Mouse (Mus musculus) left cerebral cortex, postnatal 25 days (tissue): ENCODE results near the gene Wbp2. TPM values are rescaled to one million over a fixed set of nuclear protein-coding genes. Genes with fewer than 3 reads are reported as not detected.
A peak's percentile ranks its signal among the peaks of the same experiment; 100 is the strongest.

Experiments
- DNase-seq, 2 experiments: peaks; one replicate each; pipeline ENCODE4 v3.0.0; 2022; ENCODE audit warnings: low spot score in 2 of 2, mixed read lengths in 1 of 2
- intact Hi-C: fragments of 180-260 bp; cut with DNase I; formaldehyde crosslinking; loops from one replicate; pipeline ENCODE4 v1.15.1; 2025
- total RNA-seq, 2 experiments: library from RNA; stranded (reverse); gene quantifications; 2 replicates each; pipeline ENCODE4 v1.2.3; 2021

Gene Wbp2
- total RNA-seq, 2 experiments from 2014 or later = 342 to 363 TPM

GRCm38 (mm10) chr11:116045173-116045572 is 41.6 kb downstream of the Wbp2 start:
- intact Hi-C loops = no loop called here
- DNase-seq = no peak

- intact Hi-C loops = no loop called here
- no peak for DNase-seq
Measured at GRCm38 (mm10) chr11:116043286-116043685, 43.5 kb downstream of the Wbp2 start.

GRCm38 (mm10) chr11:116042372-116043138 is 44.2 kb downstream of the Wbp2 start:
- no peak for DNase-seq
- intact Hi-C loops = no loop called here

GRCm38 (mm10) chr11:116041833-116042232 is 45.0 kb downstream of the Wbp2 start:
- intact Hi-C loops = no loop called here
- DNase-seq = no peak

DNA sequence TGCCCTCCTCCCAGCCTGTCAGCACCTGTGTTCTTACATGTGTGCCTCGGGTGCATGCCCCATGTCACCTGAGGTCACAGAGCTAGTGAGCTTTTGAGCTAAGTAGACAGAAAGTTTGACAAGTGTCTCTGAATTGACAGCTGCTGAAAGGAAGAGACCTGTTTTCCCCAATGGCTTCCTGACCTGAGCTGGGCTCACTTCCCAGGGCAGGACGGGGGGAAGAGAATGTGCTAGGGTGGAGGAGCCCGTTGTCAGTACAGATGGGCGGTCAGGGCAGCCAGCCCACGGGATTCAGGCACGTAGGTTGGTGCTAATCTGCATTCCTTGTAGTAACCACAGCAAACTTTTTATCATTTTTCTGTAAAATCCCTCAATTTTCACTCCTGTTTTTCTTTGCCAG is 46.2 kb downstream of the Wbp2 start:
- intact Hi-C loops = no loop called here

DNA sequence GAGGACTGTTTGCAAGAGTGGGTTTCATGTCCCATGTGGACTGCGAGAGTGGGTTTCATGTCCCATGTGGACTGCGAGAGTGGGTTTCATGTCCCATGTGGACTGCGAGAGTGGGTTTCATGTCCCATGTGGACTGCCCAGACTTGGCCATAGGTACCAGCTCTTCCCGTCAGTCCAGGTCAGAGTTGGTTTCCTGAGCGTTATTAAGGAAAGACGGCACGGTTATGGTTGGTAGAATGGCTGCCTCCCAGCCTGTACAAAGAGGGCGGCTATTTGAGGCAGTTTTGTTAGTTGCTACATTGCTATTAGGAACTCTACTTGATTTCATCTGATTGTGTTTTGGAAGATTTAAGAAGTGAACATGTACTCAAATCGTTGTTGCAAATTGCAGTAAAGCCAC is 49.0 kb downstream of the Wbp2 start:
- intact Hi-C loops = no loop called here
- no peak for DNase-seq

More for the DNA sequence above, 46.2 kb downstream of the Wbp2 start:
- DNase-seq = no peak

- no peak for DNase-seq
- intact Hi-C loops = no loop called here
Measured at GRCm38 (mm10) chr11:116036671-116037070, 50.1 kb downstream of the Wbp2 start.

GRCm38 (mm10) chr11:116034584-116034983 is 52.2 kb downstream of the Wbp2 start:
- intact Hi-C loops = loop anchor here (5.0 kb wide), 1 partner anchor 98 kb away; the partner anchor contains the start of gene Trim65
- no peak for DNase-seq

GRCm38 (mm10) chr11:116030898-116031845 is 55.6 kb downstream of the Wbp2 start:
- no peak for DNase-seq
- intact Hi-C loops = loop anchor here (2.0 to 5.0 kb wide), 2 partner anchors 56 to 101 kb away; partner anchors contain the start of genes Trim65 and Wbp2

DNA sequence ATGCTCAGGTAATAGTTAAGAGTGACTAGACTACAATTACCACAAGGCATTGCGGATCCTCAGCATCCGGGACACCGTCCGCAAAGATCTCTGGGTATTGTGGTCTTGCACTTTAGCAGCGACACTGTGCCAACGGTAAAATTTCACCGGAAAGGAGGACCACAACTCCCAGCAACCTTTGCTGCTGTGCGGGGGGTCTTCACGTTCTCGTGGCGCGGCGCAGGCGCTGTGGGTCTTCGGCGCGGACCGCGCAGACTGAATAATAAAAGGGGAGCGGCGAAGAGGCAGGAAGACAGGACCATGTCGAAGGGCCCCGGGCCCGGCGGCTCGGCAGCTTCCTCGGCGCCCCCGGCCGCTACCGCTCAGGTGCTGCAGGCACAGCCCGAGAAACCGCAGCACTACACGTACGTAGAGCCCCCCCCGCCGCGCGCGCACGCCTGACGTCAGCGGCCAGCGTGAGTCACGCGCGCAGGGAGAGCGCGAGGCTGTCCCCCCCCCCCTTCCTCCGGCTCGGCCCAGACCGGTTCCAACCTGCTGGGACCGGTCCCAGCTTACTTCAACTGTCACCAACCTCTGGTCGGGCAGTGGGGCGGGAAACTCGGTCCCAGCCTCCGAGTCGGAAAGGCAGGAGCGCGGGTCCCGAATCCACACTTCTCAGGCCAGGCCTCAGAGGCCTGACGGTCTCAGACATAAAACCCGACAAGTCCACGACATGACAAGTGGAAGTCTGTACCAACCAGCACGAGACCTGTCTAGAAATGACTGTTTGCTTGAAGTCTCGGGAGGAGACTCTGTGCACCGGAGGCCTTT is 56.5 kb downstream of the Wbp2 start, which contains the start of gene Unk:
Gene Unk, plus strand, starts transcription at position 235 of the 810 bp plus-strand sequence.
- peak; percentile 98 to 99 for DNase-seq
- intact Hi-C loops = loop anchor here (2.0 to 5.0 kb wide), 2 partner anchors 57 to 102 kb away; partner anchors contain the start of genes Trim65 and Wbp2

- intact Hi-C loops = no loop called here
- DNase-seq = no peak
Measured at GRCm38 (mm10) chr11:116029086-116029865, 57.5 kb downstream of the Wbp2 start.

Other genes with a start within 250 kb of the Wbp2 start
- gene Myo15b, start 228.6 kb downstream of the Wbp2 start, total RNA-seq = under 1 TPM; 0.11 to 0.23 TPM
- under 1 TPM in 1 of 2 experiments, not detected in 1; 0.32 TPM for gene Smim5, start 187.0 kb downstream of the Wbp2 start, total RNA-seq
- gene Smim6, start 175.0 kb downstream of the Wbp2 start, total RNA-seq = not detected
- 10 to 100 TPM; 40.4 to 45.5 TPM for gene Sap30bp, start 153.7 kb downstream of the Wbp2 start, total RNA-seq
- gene Recql5, start 153.5 kb downstream of the Wbp2 start, total RNA-seq = 10 to 100 TPM; 22.3 to 26.3 TPM
- 1 to 10 TPM; 3.7 to 6.6 TPM for gene Itgb4, start 112.3 kb downstream of the Wbp2 start, total RNA-seq
- 10 to 100 TPM; 14.7 to 18.7 TPM for gene Galk1, start 74.3 kb downstream of the Wbp2 start, total RNA-seq
- gene H3f3b, start 59.0 kb downstream of the Wbp2 start, total RNA-seq = 100 to 1,000 TPM; 225 to 260 TPM
- gene Unk, start 56.7 kb downstream of the Wbp2 start, total RNA-seq = 10 to 100 TPM; 20.7 to 21.7 TPM
- 1 to 10 TPM in 1 of 2 experiments, under 1 TPM in 1; 0.82 to 1.0 TPM for gene Unc13d, start 9.0 kb downstream of the Wbp2 start, total RNA-seq
- gene Trim47, start 40.2 kb upstream of the Wbp2 start, total RNA-seq = 1 to 10 TPM; 7.0 to 7.4 TPM
- 1 to 10 TPM; 7.0 to 7.1 TPM for gene Trim65, start 44.1 kb upstream of the Wbp2 start, total RNA-seq
- 10 to 100 TPM; 53.0 to 53.8 TPM for gene Mrpl38, start 51.9 kb upstream of the Wbp2 start, total RNA-seq
- gene Fbf1, start 81.2 kb upstream of the Wbp2 start, total RNA-seq = 10 to 100 TPM; 72.8 to 82.1 TPM
- 10 to 100 TPM; 40.6 to 42.4 TPM for gene Ten1, start 111.9 kb upstream of the Wbp2 start, total RNA-seq
- 100 to 1,000 TPM; 110 to 111 TPM for gene Acox1, start 112.0 kb upstream of the Wbp2 start, total RNA-seq
- 1 to 10 TPM in 1 of 2 experiments, under 1 TPM in 1; 0.92 to 1.1 TPM for gene Evpl, start 151.1 kb upstream of the Wbp2 start, total RNA-seq
- gene Srp68, start 187.2 kb upstream of the Wbp2 start, total RNA-seq = 10 to 100 TPM; 65.8 to 69.8 TPM
- gene Galr2, start 193.9 kb upstream of the Wbp2 start, total RNA-seq = not detected
- gene Exoc7, start 220.2 kb upstream of the Wbp2 start, total RNA-seq = 10 to 100 TPM; 95.7 to 97.4 TPM
- gene Foxj1, start 248.4 kb upstream of the Wbp2 start, total RNA-seq = 1 to 10 TPM; 4.8 to 6.3 TPM